Mouse (Mus musculus) spleen, adult 2 months (tissue): Measurements from ENCODE around the gene Isoc2b.

Source experiments
- CTCF ChIP-seq: fragments of 200-500 bp; IDR thresholded peaks from 2 replicates; pipeline ENCODE4 v1.5.1; 2011; ENCODE audit warnings: mild to moderate bottlenecking, inconsistent platforms; ENCODE audit not compliant: insufficient read depth, insufficient read length, insufficient replicate concordance; ENCODE audit errors: extremely low read depth
- POLR2A ChIP-seq: fragments of 200-500 bp; IDR thresholded peaks from 2 replicates; pipeline ENCODE4 v1.6.1; 2011; ENCODE audit warnings: low read depth, low read length, inconsistent platforms

- TF ChIP-seq CTCF, result no peak
- TF ChIP-seq POLR2A, result no peak
Measured at GRCm38 (mm10) chr7:4865090-4865489, 5.0 kb downstream of the Isoc2b start.
